Mouse (Mus musculus): ENCODE measurements around the gene Gprin3.

Gprin3 gene

GRCm38 (mm10) chr6:59303031-59303430 is 123.1 kb downstream of the Gprin3 start:
- H3K27me3 ChIP-seq (ENCODE audit: control insufficient read depth, insufficient read depth, low read length, poor library complexity, severe bottlenecking), result no peaks in the 10 kb centered on the region
- no peak for DNase-seq (ENCODE audit: low read depth, low spot score)
- no peaks in the 10 kb centered on the region for H3K36me3 ChIP-seq (ENCODE audit: control insufficient read depth, insufficient read depth, low read length, poor library complexity, severe bottlenecking)
